Mouse (Mus musculus) adrenal gland, adult (tissue): ENCODE data around the gene Tubb5.
"Not testable (repeated sequence)": the region's sequence is repeated elsewhere in the genome, so short reads cannot be mapped to it uniquely, and the experiment has no call there.

Experiments used
- DNase-seq, 2 experiments: peaks; one replicate each; pipeline ENCODE4 v3.0.0; 2022 to 2023; ENCODE audit warnings: low spot score in 1 of 2; ENCODE audit not compliant: inconsistent age in 2 of 2

The Tubb5 gene

DNA sequence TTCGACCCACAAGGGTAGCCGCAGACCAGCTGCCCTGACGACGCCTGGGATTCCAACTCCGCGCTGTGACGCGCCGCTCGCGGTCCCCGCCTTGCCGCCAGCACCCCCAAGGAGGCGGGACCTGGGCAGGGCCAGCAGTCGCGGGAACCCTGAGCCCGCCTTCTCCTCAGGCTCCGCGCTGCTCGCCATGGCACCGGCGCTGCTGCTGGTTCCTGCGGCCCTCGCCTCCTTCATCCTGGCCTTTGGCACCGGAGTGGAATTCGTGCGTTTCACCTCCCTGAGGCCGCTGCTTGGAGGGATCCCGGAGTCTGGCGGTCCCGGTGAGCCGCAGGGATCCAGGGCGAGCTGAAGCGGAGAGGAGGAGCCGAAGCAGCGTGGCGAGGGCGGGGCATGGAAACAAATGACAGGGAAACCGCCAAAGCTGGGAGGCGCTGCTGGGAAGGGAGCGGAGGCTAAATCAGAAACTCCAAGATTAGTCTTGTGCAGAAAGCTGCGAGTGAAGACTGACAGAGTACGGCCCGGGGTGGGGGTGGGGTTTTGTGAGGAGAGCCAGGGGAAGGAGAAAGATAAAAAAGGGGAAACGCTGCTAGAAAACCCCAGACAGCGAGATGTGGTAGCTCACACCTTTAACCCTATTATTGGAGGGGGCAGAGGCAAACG is 23.2 kb upstream of the Tubb5 start, which contains the start of gene Nrm:
Gene Nrm (plus strand): TSS at position 121 of the 660 bp plus-strand sequence.
- peak; percentile 92 to 98 for DNase-seq

DNA sequence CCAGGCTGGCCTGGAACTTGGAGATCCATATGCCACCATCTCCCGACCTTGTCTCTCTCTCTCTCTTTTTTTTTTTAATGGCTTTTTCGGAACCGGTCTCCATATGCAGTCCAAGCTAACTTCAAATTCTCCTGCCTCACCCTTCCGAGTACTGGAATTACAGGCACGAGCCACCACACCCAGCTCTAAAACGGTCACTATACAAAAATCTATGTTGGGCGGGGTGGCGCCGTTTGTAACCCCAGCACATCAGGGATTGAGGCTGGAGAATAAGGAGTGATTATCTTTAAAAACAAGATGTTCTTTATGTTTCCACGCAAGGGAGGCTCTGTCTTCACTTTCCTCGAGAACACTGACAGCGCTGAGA is 22.7 kb upstream of the Tubb5 start:
- no peak for DNase-seq

DNA sequence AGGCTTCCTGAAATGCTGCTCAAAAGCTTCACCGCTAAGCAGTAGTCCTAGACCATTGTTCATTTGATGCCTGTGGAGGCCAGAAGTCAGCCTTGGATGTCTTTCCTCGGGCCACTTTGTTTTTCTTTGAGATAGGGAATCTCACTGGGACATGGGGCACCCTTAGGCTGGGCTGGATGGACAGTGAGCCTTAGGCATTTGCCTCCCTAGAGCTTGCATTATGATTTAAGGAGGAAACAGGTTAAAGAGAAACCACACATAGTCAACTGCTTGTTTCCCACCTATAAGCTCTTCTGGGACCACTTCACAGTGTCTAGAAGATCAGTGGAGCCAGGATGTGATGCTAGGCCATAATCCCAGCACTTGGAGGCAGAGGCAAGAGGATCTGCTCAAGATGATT is 21.7 kb upstream of the Tubb5 start:
- no peak for DNase-seq

DNA sequence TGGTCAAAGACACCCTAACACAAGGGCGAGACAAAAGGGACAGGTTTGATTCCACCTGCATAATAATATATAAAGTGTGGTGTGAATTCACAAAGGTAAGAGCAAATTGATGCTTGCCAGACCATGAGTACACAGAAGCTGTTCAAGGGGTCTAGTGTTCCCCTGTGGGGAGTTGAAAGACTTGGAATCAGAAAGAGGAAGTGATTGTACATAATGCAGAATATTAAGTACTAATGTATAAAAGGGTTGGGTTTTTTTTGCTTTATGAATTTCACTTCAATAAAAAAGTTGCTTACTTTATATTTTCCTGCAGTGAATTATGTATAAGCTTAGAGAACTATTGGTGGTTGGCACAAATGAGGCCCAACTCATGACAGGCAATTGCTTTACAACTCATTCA is 21.3 kb upstream of the Tubb5 start:
- DNase-seq: no peak

DNA sequence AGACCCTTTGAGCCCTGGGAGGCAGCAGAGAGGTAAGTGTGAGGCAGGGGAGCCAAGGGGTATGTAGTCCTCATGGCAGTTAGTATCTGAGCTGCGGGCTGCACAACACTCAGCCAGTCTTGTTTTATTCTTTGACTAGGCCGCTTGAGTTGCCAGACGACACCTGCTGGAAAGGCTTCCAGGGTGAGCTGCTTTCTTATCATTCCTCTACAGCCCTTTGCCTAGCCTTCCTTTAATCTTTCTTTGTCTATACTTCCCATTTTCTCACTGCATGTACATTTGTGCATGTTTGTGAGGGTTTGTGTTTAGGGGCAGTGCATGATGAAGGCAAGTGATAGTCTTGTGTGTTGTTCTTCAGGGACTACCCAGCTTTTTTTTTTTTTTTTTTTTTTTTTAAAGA is 12.9 kb upstream of the Tubb5 start:
- no peak for DNase-seq

DNA sequence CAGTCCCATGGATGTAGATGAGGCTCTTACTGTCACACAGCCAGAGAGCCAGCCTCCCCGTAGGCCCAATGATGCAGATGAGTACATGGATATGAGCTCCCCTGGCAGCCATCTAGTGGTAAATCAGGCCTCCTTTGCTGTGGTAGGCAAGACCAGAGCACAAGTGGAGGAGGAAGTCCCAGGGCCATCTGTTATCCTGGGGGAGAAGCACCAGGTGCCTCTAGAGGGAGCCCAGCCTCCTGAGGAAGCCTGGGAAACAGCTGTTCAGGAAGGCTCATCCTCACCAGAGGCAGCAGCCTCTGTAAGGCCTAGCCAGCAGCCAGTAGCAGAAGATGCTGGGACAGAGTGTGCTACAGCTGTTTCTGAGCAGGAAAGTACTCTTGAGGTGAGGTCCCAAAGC is 10.0 kb upstream of the Tubb5 start:
- peak; percentile 40 to 60 for DNase-seq

DNA sequence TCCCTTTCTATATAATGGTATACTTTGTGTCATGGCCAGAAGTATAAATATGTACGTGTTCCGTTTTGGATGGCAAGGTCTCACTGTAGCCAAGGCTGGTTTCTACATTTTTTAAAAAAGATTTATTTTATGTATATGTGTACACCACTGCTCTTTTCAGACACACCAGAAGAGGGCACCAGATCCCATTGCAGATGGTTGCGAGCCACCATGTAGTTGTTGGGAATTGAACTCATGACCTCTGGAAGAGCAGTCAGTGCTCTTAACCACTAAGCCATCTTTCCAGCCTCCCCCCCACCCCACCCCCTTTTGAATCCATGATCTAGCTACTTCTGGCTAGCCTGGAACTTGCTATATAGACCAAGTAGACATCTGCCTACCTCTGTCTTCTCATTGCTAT is 5.4 kb upstream of the Tubb5 start:
- no peak for DNase-seq

DNA sequence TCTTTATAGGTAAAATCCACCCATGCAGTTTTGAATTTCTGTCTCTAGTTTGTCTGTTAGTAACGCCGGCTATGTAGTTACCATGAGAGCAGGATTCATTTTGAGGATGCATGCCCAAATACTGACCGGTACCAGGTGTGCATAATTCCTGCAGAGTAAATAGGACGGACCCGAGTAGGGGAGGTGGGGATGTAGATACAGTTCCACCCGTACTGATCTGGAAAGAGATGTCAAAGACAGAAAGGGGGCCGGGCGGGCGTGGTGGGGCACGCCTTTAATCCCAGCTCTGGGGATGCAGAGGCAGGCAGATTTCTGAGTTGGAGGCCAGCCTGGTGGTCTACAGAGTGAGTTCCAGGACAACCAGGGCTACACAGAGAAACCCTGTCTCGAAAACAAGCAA is 3.9 kb upstream of the Tubb5 start:
- no peak for DNase-seq

DNA sequence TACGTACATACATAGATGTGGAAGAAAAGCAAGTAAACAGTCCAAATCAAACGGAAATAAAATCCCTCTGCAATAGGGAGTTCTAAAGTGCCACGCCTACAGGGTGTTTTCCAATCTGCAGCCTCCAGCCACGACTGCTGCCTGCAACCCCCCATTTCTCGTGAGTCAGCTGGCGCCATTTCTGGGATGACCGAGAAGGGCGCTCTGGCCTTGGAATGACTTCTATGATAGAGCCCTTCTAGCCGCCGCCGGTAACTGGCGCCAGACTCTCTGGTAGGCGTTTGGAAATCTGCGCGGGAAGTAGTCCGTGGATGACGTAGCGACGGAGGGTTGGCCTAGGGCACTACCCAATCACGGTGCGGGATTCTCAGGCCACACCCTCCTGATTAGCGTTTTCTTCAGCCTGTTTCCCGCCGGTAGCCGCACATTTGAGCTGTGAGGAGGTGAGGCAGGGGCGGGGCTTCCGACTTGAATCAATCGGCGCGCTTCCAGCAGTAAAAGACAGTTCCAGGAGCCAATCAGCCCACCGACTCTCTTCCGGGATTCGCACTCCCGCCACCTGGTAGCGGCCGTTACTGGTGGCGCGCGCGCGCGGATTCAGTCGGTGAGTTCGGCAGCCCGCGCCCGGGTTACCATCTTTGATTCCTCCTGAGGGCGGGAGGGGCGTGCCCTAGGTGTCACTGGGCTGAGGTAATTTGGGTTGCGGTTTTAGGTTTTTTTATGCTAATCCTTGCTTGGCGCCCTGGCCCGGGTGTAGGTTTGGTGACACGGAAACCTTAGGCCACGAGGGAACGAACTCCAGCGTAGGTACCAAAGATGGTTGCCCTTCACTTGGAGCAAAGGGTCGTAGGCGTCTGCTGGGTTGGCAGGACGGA is 3.2 kb upstream of the Tubb5 start, which contains the start of gene Mdc1:
Gene Mdc1 (plus strand): TSS at position 440 of the 875 bp plus-strand sequence.
- DNase-seq: peak; percentile 100

DNA sequence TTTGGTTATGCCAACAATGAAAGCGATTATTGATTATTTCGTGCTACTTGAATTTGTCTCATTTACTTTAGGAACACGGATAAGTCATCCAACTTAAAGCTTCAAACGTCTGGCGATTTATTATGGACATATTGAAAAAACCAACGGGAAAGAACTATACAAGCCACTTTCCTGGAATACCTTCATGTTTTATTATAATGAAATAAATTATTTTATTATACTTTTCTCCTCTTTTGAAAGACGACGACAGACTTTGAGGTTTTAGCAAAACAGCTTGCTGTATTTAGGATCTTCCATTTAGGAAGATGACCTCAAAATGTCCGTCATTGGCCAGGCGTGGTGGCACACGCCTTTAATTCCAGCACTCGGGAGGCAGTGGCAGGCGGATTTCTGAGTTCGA is 2.5 kb upstream of the Tubb5 start:
- DNase-seq: no peak

DNA sequence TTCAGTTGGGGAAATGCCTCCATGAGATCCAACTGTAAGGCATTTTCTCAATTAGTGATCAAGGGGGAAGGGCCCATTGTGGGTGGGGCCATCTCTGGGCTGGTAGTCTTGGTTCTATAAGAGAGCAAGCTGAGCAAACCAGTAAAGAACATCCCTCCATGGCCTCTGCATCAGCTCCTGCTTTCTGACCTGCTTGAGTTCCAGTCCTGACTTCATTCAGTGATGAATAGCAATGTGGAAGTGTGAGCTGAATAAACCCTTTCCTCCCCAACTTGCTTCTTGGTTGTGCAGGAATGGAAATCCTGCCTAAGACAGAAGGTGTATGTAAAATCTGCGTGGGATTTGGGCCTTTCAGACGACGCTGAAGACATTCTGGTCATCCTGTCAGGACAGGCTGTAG is 896 bp upstream of the Tubb5 start:
- DNase-seq: not testable (repeated sequence)

DNA sequence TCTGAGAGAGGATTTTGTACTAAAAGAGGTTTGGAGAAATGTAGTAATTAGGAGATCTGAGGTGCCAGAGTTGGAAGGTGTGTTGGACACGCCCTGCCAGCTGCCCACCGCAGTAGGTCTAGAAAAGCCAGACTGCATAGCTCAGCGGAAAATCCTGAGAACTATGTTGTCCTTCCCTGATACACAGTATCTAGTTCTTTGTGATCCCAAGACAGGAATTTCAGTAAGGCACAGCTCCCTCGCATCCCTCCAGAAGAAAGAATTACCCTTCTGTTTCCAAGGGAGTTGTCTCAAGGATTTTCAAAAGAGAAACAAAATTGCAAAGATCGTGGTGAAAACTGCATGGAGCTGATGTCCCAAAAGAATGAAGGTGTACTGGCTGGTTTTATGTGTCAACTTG is 464 bp upstream of the Tubb5 start:
- DNase-seq: no peak

DNA sequence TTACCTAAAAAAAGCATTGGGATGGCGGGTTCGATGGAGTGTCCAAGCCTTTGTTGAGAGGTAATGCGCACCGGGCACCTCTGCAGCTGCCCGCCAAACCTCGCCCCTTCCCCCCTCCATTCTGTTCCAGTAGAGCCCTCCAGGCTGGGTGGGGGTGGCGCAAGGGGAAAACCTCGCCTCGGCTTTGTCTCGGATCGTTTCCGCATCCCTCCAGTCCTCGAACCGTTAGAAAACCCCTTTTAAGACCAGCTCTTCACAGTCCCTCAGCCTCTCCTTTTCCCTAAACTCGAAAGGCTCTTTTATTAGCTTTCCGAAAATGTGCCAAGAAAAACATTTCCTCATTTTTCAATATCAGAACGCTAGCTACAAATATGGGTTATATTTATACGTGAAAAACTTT is 619 bp downstream of the Tubb5 start:
- DNase-seq: peak; percentile 70 to 83

DNA sequence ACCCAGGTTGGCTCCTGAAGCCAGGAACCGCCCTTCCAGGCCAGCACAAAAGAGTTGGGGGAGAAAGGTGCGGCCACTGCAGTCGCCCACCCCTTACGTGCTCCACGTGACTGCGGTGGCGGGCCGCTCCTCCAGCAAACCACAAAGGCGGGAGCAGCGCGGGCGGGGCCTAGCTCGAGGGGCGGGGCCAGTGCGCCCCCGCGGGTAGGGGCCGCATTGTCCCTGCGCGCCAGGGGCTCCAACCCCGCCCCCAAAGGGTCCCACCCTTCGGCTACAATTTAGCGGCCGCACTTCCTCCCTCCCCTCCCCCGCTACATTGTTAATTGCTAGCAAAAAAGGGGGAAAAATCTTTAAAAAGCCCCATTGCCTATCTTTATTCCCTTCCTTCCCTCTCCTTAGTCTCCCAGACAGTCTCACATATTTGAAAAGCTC is 1.1 kb downstream of the Tubb5 start:
- DNase-seq: peak; percentile 89 to 94

DNA sequence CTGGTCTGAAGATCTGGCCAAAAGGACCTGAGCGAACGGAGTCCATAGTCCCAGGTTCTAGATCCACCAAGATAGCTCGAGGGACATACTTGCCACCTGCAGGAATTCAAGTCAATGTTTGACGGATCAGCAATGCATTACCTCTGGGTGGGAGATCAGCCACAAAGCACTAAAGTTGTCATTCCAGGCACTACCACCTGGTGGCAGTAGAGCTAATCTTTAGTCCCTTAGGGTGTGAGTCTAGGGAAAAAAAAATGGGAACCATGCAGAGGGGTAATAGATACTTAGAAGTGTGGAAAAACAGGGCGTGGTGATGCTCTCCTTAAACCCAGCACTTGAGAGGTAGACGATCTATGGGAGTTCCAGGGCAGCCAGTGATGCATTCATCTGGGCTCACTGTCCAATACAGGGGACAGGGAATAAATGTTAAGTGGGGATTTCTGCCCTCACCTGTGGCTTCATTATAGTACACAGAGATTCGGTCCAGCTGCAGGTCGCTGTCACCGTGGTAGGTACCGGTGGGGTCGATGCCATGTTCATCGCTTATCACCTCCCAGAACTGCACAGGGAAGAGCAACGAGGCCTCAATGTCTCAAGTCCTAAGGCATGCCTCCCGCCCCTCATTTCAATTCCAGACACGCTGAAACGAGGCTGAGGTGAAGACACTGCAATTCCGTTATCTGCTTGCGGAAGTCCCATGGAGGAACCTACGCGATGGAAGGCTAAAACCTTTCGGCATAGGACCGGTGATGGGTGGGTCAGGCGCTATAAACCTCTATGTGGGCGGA is 1.7 kb downstream of the Tubb5 start:
- DNase-seq: peak; percentile 81 to 95

DNA sequence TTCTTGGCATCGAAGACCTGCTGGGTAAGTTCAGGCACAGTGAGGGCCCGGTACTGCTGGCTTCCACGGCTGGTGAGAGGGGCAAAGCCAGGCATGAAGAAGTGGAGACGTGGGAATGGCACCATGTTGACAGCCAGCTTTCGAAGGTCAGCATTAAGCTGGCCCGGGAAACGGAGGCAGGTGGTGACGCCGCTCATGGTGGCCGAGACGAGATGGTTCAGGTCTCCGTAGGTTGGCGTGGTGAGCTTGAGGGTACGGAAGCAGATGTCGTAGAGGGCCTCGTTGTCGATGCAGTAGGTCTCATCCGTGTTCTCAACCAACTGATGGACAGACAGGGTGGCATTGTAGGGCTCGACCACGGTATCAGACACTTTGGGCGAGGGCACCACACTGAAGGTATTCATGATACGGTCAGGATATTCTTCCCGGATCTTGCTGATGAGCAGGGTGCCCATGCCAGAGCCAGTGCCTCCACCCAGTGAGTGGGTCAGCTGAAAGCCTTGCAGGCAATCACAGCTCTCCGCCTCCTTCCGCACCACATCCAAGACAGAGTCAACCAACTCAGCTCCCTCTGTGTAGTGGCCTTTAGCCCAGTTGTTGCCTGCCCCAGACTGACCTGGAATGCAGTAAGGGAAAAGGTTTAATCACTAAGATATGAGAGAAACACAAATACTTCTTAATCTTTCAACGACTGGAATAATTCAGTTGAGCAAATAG is 2.5 kb downstream of the Tubb5 start:
- peak in 1 of 2 experiments; percentile 53 for DNase-seq

DNA sequence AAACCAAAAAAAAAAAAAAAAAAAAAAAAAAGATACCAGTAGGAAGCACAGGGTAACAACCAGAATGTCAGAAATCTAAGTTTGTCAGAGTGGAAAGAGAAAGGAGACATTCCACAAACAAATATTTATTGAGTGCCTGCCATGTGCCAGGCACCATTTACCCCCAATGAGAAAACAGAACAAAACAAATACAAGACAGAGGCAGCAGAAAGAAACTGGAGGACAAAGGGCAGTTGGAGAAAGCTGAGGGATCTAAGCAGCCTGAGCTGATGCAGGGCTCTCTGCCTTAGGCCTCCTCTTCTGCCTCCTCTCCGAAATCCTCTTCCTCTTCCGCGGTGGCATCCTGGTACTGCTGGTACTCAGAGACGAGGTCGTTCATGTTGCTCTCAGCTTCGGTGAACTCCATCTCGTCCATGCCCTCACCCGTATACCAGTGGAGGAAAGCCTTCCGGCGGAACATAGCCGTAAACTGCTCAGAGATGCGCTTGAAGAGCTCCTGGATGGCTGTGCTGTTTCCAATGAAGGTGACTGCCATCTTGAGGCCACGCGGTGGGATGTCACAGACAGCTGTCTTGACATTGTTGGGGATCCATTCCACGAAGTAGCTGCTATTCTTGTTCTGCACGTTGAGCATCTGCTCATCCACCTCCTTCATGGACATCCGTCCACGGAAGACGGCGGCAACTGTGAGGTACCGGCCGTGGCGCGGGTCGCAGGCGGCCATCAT is 3.2 kb downstream of the Tubb5 start:
- DNase-seq: peak in 1 of 2 experiments; percentile 56

DNA sequence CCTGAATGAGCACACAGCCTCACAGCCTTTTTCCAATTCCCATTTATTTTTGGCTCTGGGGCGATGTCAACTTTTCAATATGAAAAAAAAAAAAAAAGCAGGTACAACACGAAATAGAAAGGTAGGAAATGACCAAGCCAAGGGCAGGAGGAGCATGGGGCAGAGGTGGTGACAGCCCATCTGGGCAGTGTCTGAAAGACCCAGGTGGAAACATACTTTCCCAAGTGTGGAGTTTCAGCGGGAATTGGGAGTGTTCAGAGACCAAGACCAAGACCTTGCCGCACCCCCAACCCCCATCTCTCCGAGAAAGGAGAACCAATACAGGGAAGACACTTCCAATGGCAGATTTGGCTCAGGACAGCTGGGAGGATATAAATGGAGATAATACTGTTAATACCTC is 4.2 kb downstream of the Tubb5 start:
- DNase-seq: no peak

DNA sequence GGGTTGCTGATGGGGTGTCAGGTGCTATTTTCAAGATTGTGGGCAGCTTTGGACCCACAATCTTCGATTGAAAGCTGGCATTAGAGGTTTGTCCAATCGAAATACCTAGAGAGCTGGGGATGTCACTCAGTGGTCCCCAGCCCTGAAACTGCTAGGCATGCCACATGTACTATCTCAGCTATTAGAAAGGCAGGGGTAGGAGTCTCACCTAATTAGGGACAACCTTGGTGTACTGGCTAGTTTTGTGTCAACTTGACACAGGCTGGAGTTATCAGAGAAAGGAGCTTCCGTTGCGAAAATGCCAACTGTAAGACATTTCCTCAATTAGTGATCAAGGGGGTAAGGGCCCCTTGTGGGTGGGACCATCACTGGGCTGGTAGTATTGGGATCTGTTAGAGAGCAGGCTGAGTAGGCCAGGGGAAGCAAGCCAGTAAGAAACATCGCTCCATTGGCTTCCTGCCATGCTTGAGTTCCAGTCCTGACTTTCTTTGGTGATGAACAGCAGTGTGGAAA is 4.8 kb downstream of the Tubb5 start:
- DNase-seq: peak in 1 of 2 experiments; percentile 51
